Mouse (Mus musculus) v-Abl transformed pro-B cells (cell line): ENCODE measurements around the gene Gm14743.
"Not testable (repeated sequence)": the region's sequence is repeated elsewhere in the genome, so short reads cannot be mapped to it uniquely, and the experiment has no call there.

Experiments
- in situ Hi-C, 2 experiments: fragments of 400-800 bp; cut with MboI; formaldehyde crosslinking; loops; one replicate each; pipeline ENCODE4 v1.15.1; 2025; ENCODE audit not compliant: unreplicated experiment in 2 of 2

Gm14743 gene

GRCm38 (mm10) chrX:78245821-78246220 is at the start of gene Gm14743:
Gm14743 (minus strand) TSS chrX:78245921.
- in situ Hi-C loops = not testable (repeated sequence)

GRCm38 (mm10) chrX:78202829-78203228 is 42.9 kb downstream of the Gm14743 start:
- in situ Hi-C loops = no loop called here

GRCm38 (mm10) chrX:78202220-78202619 is 43.5 kb downstream of the Gm14743 start:
- in situ Hi-C loops = not testable (repeated sequence)
